ENCODE assay signal across 7 mouse cellular contexts in the genomic region with DNA sequence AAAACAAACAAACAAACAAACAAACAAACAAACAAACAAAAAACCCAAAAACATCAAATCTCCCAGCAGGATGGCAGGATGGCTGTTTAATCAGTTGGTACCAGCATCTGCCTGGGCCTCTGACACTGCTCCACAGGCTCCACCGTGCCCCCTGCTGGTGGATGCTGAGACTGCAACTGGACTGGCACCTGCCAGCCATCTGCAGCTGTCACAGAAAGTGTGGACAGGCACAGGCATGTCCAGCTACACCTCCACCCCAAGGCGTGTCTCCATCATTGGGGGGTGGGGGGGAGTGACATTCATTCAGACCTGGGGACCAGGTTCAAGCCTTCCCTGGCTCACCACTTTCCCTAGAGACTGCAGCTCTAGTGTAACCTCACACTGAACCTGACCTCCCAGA. TPM values are rescaled to one million over a fixed set of nuclear protein-coding genes. Genes with fewer than 3 reads are reported as not detected.
DNase-seq lines count a peak whose midpoint lies in the region; ATAC-seq and TF ChIP-seq lines count a peak whose summit lies in the region.

No protein-coding gene starts in this region.

- H3K9ac ChIP-seq in forebrain, embryonic 12.5 days, result no peak overlapping the region

- no peak overlapping the region for H3K4me3 ChIP-seq in forebrain, embryonic 12.5 days (replicated peaks)
- no peak overlapping the region for H3K4me3 ChIP-seq in left cerebral cortex, adult 2 months
- H3K4me3 ChIP-seq in small intestine, adult 2 months (ENCODE audit: low read depth, low read length), result no peak overlapping the region

- H3K36me3 ChIP-seq in forebrain, embryonic 12.5 days (replicated peaks), result no peaks in the 10 kb centered on the region
- H3K36me3 ChIP-seq in small intestine, adult 2 months (ENCODE audit: control insufficient read depth, insufficient read depth, low read length), result no peaks in the 10 kb centered on the region

- no peaks in the 10 kb centered on the region; the same call in 1 of the 2 replicates for H3K9me3 ChIP-seq in forebrain, embryonic 12.5 days

- ATAC-seq in forebrain, embryonic 12.5 days (ENCODE audit: low FRiP score), result peak; percentile 20; the same call in 1 of the 2 replicates
- peak; percentile 75 to 76; a peak in 3 of 4 replicates for ATAC-seq in hematopoietic stem cell, adult 5-6 weeks (replicated peaks in 1 of 2; ENCODE audit: insufficient read depth in 1 of 2, low FRiP score in 2 of 2, low TSS enrichment in 1 of 2, low read depth in 1 of 2, poor library complexity in 2 of 2, severe bottlenecking in 2 of 2)
- ATAC-seq in megakaryocyte-erythroid progenitor cell, adult 5-6 weeks (replicated peaks; ENCODE audit: low FRiP score, low TSS enrichment, poor library complexity, severe bottlenecking), result peak; percentile 58

- TF ChIP-seq CTCF in left cerebral cortex, adult 2 months (IDR thresholded peaks at IDR 0.05), result peak; percentile 97
- TF ChIP-seq CTCF in small intestine, adult 2 months (IDR thresholded peaks at IDR 0.05; ENCODE audit: extremely low read depth, insufficient read length, insufficient replicate concordance, low read depth, low read length), result peak; percentile 92

- H3K27ac ChIP-seq in forebrain, embryonic 12.5 days, result no peak overlapping the region
- H3K27ac ChIP-seq in left cerebral cortex, adult 2 months, result no peak overlapping the region
- H3K27ac ChIP-seq in small intestine, adult 2 months (ENCODE audit: insufficient read depth, low read depth, low read length), result no peak overlapping the region

- H3K27me3 ChIP-seq in forebrain, embryonic 12.5 days, result peaks cover 6% of the 10 kb centered on the region; the same call in 1 of the 2 replicates
- H3K27me3 ChIP-seq in small intestine, adult 2 months (ENCODE audit: control insufficient read depth, insufficient read depth, low read length), result no peaks in the 10 kb centered on the region

- TF ChIP-seq POLR2A in small intestine, adult 2 months (IDR thresholded peaks at IDR 0.05; ENCODE audit: low read depth, low read length), result no peak

- intact Hi-C loops in left cerebral cortex, adult 2 months (cut with DNase I), result loop anchor here (1.0 to 5.0 kb wide), 2 partner anchors 46 to 386 kb away; no protein-coding TSS in a partner anchor

- peak; percentile 32 for DNase-seq in MEL-GATA-1-ER (ENCODE audit: extremely low read depth, low read depth)
- DNase-seq in brain, adult 2 months (ENCODE audit: low read depth, low spot score), result peak; percentile 74
- peak; percentile 79 to 92 for DNase-seq in left cerebral cortex, adult 2 months (ENCODE audit: extremely low spot score in 1 of 2, low spot score in 2 of 2)

- H3K4me2 ChIP-seq in forebrain, embryonic 12.5 days, result no peak overlapping the region

- H3K4me1 ChIP-seq in forebrain, embryonic 12.5 days, result no peaks in the 10 kb centered on the region
- no peaks in the 10 kb centered on the region for H3K4me1 ChIP-seq in small intestine, adult 2 months (ENCODE audit: control insufficient read depth, insufficient read depth, insufficient read length, low read length)

- WGBS in forebrain, embryonic 12.5 days, result 2% methylated on average over 2 of the region's 2 CpGs
- WGBS in small intestine, adult 2 months, result 2% methylated on average over 2 of the region's 2 CpGs

RNA-seq across cellular contexts. Expression of gene Hsf2bp, which starts 37.2 kb away (rescaled TPM):
- 0.46 and 0.55 TPM in 2 replicates for polyA plus RNA-seq in forebrain, embryonic 12.5 days (2016; fragmentation: Nextera tagmentation; extraction: Ambion mirVana)
- 0.79 and 1.3 TPM in 2 replicates for total RNA-seq in hematopoietic stem cell, adult 5-6 weeks (2017)
- total RNA-seq in left cerebral cortex, adult 2 months (2021), result 1 to 10 TPM in 1 of 2 experiments, under 1 TPM in 1; 0.93 to 1.3 TPM
- total RNA-seq in megakaryocyte-erythroid progenitor cell, adult 5-6 weeks (2014; fragmentation: Nextera tagmentation), result 0.47 TPM in 1 of 2 replicates, not detected in the other
- total RNA-seq in megakaryocyte-erythroid progenitor cell, adult 5-6 weeks (2017), result 0.46 TPM in 1 of 2 replicates, not detected in the other
- polyA plus RNA-seq in small intestine, adult 2 months (2012; rRNA removed), result 0.14 and 0.15 TPM in 2 replicates

RNA-seq across cellular contexts. Expression of gene Rrp1b, which starts 37.5 kb away (rescaled TPM):
- polyA plus RNA-seq in forebrain, embryonic 12.5 days (2016; fragmentation: Nextera tagmentation; extraction: Ambion mirVana), result 63.0 and 64.5 TPM in 2 replicates
- 42.5 and 54.7 TPM in 2 replicates for total RNA-seq in hematopoietic stem cell, adult 5-6 weeks (2017)
- total RNA-seq in left cerebral cortex, adult 2 months (2021), result 10 to 100 TPM; 20.6 to 24.5 TPM
- 63.6 and 66.2 TPM in 2 replicates for total RNA-seq in megakaryocyte-erythroid progenitor cell, adult 5-6 weeks (2014; fragmentation: Nextera tagmentation)
- total RNA-seq in megakaryocyte-erythroid progenitor cell, adult 5-6 weeks (2017), result 70.4 and 95.9 TPM in 2 replicates
- 2.7 and 2.8 TPM in 2 replicates for polyA plus RNA-seq in small intestine, adult 2 months (2012; rRNA removed)

Comparison
In these comparisons a context has a peak if more than half of its experiments do, and no peak if none do; other contexts are left out.
1. DNase-seq: peak in every context shown above with its lines; median percentile 86 in left cerebral cortex, adult 2 months; 74 in brain, adult 2 months; 32 in MEL-GATA-1-ER.
2. ATAC-seq: peak in every context shown above with its lines; median percentile 76 in hematopoietic stem cell, adult 5-6 weeks; 58 in megakaryocyte-erythroid progenitor cell, adult 5-6 weeks; 20 in forebrain, embryonic 12.5 days.